Mouse (Mus musculus): ENCODE measurements around the gene Olfr373. TPM values are rescaled to one million over a fixed set of nuclear protein-coding genes. Genes with fewer than 3 reads are reported as not detected.

Gene Olfr373
- polyA plus RNA-seq, 1 experiment, result not detected

DNA sequence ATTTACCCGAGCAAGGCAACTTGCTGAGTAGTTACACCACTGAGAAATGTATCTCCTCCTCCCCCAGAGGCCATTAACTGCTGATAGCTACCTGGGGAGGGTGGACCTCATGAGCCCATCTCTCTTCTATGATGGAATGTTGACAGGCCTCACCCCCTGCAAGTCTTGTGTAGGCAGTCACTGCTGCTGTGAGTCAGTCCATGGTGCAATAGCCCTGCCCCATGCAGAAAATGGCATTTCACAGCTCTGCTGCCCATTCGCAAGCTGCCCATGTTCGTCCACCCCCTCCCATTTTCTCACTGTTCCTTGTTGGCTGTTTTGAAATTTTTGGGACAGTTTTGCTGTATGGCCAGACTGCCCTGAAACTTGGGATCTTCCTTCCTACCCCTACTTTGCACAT lies 62.5 kb downstream of the Olfr373 start:
- DNase-seq, result no peak
- WGBS, result 82% methylated on average over 3 of the region's 3 CpGs
- Histone ChIP-seq H3K27ac (ENCODE audit: insufficient read depth, low read depth, low read length) (no peak overlapping the region), H3K36me3 (ENCODE audit: control insufficient read depth, insufficient read depth, low read length) (peaks cover 2% of the 10 kb centered on the region), H3K4me3 (ENCODE audit: insufficient read depth, low read depth, low read length) (no peak overlapping the region), H3K4me1 (ENCODE audit: control insufficient read depth, insufficient read depth, low read length) (0 out of 2 replicates have a peak, but pooled peaks cover 3% of the 10 kb centered on the region), H3K27me3 (replicated peaks; ENCODE audit: control insufficient read depth, insufficient read depth, low read length) (no peaks in the 10 kb centered on the region)
- no peak for TF ChIP-seq POLR2A (IDR thresholded peaks at IDR 0.05; ENCODE audit: low read depth, low read length)
- no peak for TF ChIP-seq CTCF (conservative IDR thresholded peaks at IDR 0.05; ENCODE audit: insufficient read depth, insufficient read length, low read depth, low read length)

DNA sequence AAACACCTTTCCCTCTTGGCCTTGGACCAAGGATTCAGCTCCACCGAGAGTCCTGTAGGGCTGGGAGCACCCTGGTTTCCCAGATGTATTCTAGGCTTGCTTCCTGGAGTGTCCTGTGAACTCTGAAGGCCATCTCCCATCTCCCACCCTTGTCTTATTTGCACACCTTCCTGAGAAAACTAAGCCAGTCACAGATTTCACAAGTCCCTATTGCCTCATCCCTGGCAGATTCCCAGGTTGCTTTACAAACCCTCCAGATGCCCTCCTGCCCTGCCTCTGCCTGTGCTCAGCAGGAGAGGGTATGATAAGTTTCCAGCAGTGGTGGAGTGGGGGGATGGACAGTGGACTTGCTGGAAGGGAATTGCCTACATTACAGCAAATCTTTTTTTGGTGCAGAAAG lies 63.1 kb downstream of the Olfr373 start:
- TF ChIP-seq POLR2A (IDR thresholded peaks at IDR 0.05; ENCODE audit: low read depth, low read length) (no peak), CTCF (conservative IDR thresholded peaks at IDR 0.05; ENCODE audit: insufficient read depth, insufficient read length, low read depth, low read length) (no peak)
- DNase-seq, result no peak
- H3K4me1 ChIP-seq (ENCODE audit: control insufficient read depth, insufficient read depth, low read length), result 0 out of 2 replicates have a peak, but pooled peaks cover 3% of the 10 kb centered on the region
- H3K36me3 ChIP-seq (ENCODE audit: control insufficient read depth, insufficient read depth, low read length), result peaks cover 2% of the 10 kb centered on the region
- H3K27me3 ChIP-seq (replicated peaks; ENCODE audit: control insufficient read depth, insufficient read depth, low read length), result no peaks in the 10 kb centered on the region
- no peak overlapping the region for H3K4me3 ChIP-seq (ENCODE audit: insufficient read depth, low read depth, low read length)
- 65% methylated on average over 1 of the region's 1 CpGs for WGBS
- no peak overlapping the region for H3K27ac ChIP-seq (ENCODE audit: insufficient read depth, low read depth, low read length)

DNA sequence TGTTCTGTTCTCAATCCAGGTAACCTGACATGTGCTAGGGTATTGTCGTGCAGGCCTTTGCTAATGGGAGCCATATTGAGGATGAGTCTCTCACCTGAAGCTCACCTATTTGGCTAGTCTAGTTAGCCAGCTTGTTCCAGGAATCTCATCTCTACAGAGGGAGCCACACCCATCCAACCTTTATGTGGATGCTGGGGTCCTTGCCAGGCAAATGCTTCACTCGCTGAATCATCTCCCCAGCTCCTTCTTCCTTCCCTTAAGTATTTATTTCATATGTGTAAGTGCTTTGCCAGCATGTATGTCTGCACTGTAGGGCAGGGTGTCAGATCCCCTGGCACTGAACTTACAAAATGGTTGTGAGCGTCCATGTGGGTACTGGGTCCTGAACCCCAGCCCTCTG lies 63.6 kb downstream of the Olfr373 start:
- DNase-seq, result no peak
- Histone ChIP-seq H3K27ac (ENCODE audit: insufficient read depth, low read depth, low read length) (no peak overlapping the region), H3K4me1 (ENCODE audit: control insufficient read depth, insufficient read depth, low read length) (0 out of 2 replicates have a peak, but pooled peaks cover 3% of the 10 kb centered on the region), H3K27me3 (replicated peaks; ENCODE audit: control insufficient read depth, insufficient read depth, low read length) (no peaks in the 10 kb centered on the region), H3K4me3 (ENCODE audit: insufficient read depth, low read depth, low read length) (no peak overlapping the region), H3K36me3 (ENCODE audit: control insufficient read depth, insufficient read depth, low read length) (peaks cover 2% of the 10 kb centered on the region)
- TF ChIP-seq CTCF (conservative IDR thresholded peaks at IDR 0.05; ENCODE audit: insufficient read depth, insufficient read length, low read depth, low read length), result no peak
- no peak for TF ChIP-seq POLR2A (IDR thresholded peaks at IDR 0.05; ENCODE audit: low read depth, low read length)
- WGBS, result 86% methylated on average over 3 of the region's 3 CpGs

DNA sequence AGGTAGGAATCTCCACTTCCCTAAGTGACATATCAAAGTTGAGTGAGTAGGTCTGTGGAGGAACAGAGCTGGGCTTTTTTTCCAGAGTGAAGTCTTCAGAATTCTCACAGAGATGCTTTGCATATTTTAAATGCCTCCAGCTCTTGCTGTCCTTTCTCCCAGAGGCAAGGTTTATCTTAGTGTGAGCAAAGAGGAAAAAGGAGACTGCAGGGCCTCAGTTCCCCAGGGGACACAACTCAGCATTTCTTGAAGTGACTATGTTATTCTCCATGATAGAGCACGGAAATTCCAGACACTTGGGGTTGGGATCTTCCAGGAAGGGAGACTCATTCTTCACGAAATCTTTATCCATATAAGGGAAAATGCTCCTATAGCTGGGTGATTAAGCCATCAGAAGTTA lies 64.3 kb downstream of the Olfr373 start:
- Histone ChIP-seq H3K27me3 (replicated peaks; ENCODE audit: control insufficient read depth, insufficient read depth, low read length) (no peaks in the 10 kb centered on the region), H3K27ac (ENCODE audit: insufficient read depth, low read depth, low read length) (peak overlapping the region; percentile 59; the same call in 1 of the 2 replicates), H3K4me1 (ENCODE audit: control insufficient read depth, insufficient read depth, low read length) (0 out of 2 replicates have a peak, but pooled peaks cover 3% of the 10 kb centered on the region), H3K36me3 (ENCODE audit: control insufficient read depth, insufficient read depth, low read length) (peaks cover 3% of the 10 kb centered on the region), H3K4me3 (ENCODE audit: insufficient read depth, low read depth, low read length) (no peak overlapping the region)
- WGBS, result 63% methylated on average over 2 of the region's 2 CpGs
- TF ChIP-seq CTCF (conservative IDR thresholded peaks at IDR 0.05; ENCODE audit: insufficient read depth, insufficient read length, low read depth, low read length), result no peak
- TF ChIP-seq POLR2A (IDR thresholded peaks at IDR 0.05; ENCODE audit: low read depth, low read length), result no peak
- peak; percentile 63 for DNase-seq

DNA sequence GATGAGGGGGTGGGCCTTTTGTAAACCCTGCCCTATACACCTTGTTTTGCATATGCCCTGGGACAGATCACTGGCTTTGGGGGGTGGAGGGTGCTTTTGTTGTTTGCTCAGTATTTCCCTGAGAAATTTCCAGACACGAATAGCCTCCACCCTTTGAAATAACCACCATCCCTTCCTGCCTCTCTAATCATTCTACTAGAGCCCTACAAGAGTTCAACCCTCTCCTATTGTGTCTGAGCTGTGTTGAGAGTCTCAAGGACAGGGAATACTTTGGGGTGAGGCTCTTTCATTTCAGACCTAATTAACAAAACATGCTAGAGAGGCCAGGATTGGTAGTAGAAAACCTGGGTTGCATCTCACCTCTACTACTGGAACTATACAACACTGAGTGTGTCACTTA lies 66.1 kb downstream of the Olfr373 start:
- Histone ChIP-seq H3K4me1 (ENCODE audit: control insufficient read depth, insufficient read depth, low read length) (0 out of 2 replicates have a peak, but pooled peaks cover 3% of the 10 kb centered on the region), H3K36me3 (ENCODE audit: control insufficient read depth, insufficient read depth, low read length) (peaks cover 3% of the 10 kb centered on the region), H3K27me3 (replicated peaks; ENCODE audit: control insufficient read depth, insufficient read depth, low read length) (no peaks in the 10 kb centered on the region), H3K4me3 (ENCODE audit: insufficient read depth, low read depth, low read length) (no peak overlapping the region), H3K27ac (ENCODE audit: insufficient read depth, low read depth, low read length) (no peak overlapping the region)
- DNase-seq, result no peak
- TF ChIP-seq CTCF (conservative IDR thresholded peaks at IDR 0.05; ENCODE audit: insufficient read depth, insufficient read length, low read depth, low read length) (no peak), POLR2A (IDR thresholded peaks at IDR 0.05; ENCODE audit: low read depth, low read length) (no peak)
- 69% methylated on average over 1 of the region's 1 CpGs for WGBS

DNA sequence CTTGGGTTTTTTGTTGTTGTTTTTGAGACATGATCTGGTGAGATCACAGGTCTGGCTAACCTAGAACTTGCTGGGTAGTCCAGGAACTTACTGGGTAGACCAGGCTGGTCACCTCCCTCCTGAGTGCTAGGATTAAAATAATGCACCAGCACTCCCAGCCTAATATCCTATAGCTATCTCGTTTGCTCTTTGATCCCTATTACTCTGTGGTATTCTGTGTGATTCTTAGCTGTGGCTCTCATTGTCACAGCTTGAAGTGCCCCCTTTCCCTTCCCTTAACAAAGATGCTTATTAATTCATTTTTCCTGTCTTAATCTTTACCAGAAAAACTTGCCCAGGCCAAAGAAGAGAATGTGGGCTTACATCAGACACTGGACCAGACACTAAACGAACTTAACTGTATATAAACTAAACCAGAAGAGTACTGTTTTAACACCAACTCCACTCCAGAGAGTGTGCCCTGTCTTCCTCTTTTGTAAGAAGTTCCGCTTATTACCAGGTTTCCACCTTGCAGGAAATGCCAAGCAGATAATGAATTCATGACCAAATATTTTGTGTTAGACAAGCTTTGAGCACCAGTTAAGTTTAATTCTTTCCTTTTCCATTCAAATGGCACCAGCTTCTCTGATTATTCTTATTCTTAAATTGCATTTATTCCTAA lies 68.6 kb downstream of the Olfr373 start:
- H3K27ac ChIP-seq (ENCODE audit: insufficient read depth, low read depth, low read length), result no peak overlapping the region
- WGBS, result 81% methylated on average over 3 of the region's 3 CpGs

More for the DNA sequence above, 68.6 kb downstream of the Olfr373 start:
- DNase-seq, result no peak
- H3K27me3 ChIP-seq (replicated peaks; ENCODE audit: control insufficient read depth, insufficient read depth, low read length), result no peaks in the 10 kb centered on the region
- peaks cover 3% of the 10 kb centered on the region for H3K36me3 ChIP-seq (ENCODE audit: control insufficient read depth, insufficient read depth, low read length)
- no peak overlapping the region for H3K4me3 ChIP-seq (ENCODE audit: insufficient read depth, low read depth, low read length)
- no peak for TF ChIP-seq CTCF (conservative IDR thresholded peaks at IDR 0.05; ENCODE audit: insufficient read depth, insufficient read length, low read depth, low read length)
- 0 out of 2 replicates have a peak, but pooled peaks cover 3% of the 10 kb centered on the region for H3K4me1 ChIP-seq (ENCODE audit: control insufficient read depth, insufficient read depth, low read length)

Other genes with a start within 250 kb of the Olfr373 start
- 0.29 and 0.52 TPM in 2 replicates for gene Zfp709, start 201.2 kb upstream of the Olfr373 start, polyA plus RNA-seq (2012; rRNA removed)
- gene Zfp882, start 174.6 kb upstream of the Olfr373 start, polyA plus RNA-seq (2012; rRNA removed), result 0.87 and 1.3 TPM in 2 replicates
- 2.8 and 3.8 TPM in 2 replicates for gene Zfp617, start 174.5 kb upstream of the Olfr373 start, polyA plus RNA-seq (2012; rRNA removed)
- 6.7 and 8.9 TPM in 2 replicates for gene Zfp961, start 132.1 kb upstream of the Olfr373 start, polyA plus RNA-seq (2012; rRNA removed)
- 1.7 and 3.3 TPM in 2 replicates for gene Cyp4f18, start 73.6 kb upstream of the Olfr373 start, polyA plus RNA-seq (2012; rRNA removed)
- gene Olfr372, start 42.0 kb upstream of the Olfr373 start, polyA plus RNA-seq (2012; rRNA removed), result not detected in 2 replicates
- gene Olfr374, start 23.9 kb downstream of the Olfr373 start, polyA plus RNA-seq (2012; rRNA removed), result not detected in 2 replicates
- 43.9 and 55.7 TPM in 2 replicates for gene Tpm4, start 51.8 kb downstream of the Olfr373 start, polyA plus RNA-seq (2012; rRNA removed)
- 112 and 148 TPM in 2 replicates for gene Rab8a, start 78.0 kb downstream of the Olfr373 start, polyA plus RNA-seq (2012; rRNA removed)
- 0.14 and 1.9 TPM in 2 replicates for gene Hsh2d, start 106.5 kb downstream of the Olfr373 start, polyA plus RNA-seq (2012; rRNA removed)
- gene Cib3, start 129.7 kb downstream of the Olfr373 start, polyA plus RNA-seq (2012; rRNA removed), result 0.04 TPM in 1 of 2 replicates, not detected in the other
- gene Gm11034, start 130.5 kb downstream of the Olfr373 start, polyA plus RNA-seq (2012; rRNA removed), result not detected in 2 replicates
- 54.7 and 59.6 TPM in 2 replicates for gene Fam32a, start 136.6 kb downstream of the Olfr373 start, polyA plus RNA-seq (2012; rRNA removed)
- gene Ap1m1, start 156.8 kb downstream of the Olfr373 start, polyA plus RNA-seq (2012; rRNA removed), result 72.6 and 75.0 TPM in 2 replicates
- gene Gm10282, start 222.1 kb downstream of the Olfr373 start, polyA plus RNA-seq (2012; rRNA removed), result 1.8 and 2.8 TPM in 2 replicates
- gene Klf2, start 235.9 kb downstream of the Olfr373 start, polyA plus RNA-seq (2012; rRNA removed), result 20.9 and 22.2 TPM in 2 replicates

All from kidney, adult 2 months (tissue).